Mouse (Mus musculus) lung, embryonic 16.5 days (tissue): ENCODE measurements at regions not wholly inside any gene's neighbourhood (a gene's known extent, or its start where the extent isn't known, plus 50 kb on each side); places are given as distances from the start of the nearest gene placed in this dataset.

ENCODE experiments used
- ATAC-seq: fragments of 200-750 bp; cut with Nextera tagmentation; 2 replicates; pipeline ENCODE4 v1.8.0; 2017; ENCODE audit warnings: low read depth, mild to moderate bottlenecking, moderate library complexity
- H3K27ac ChIP-seq: fragments of 300-500 bp; sonication (generic); 2 replicates; pipeline ENCODE4 v1.5.1; 2014; ENCODE audit warnings: mild to moderate bottlenecking, control low read depth, low read length
- H3K27me3 ChIP-seq: fragments of 300-500 bp; sonication (generic); 2 replicates; pipeline ENCODE4 v1.6.1; 2014; ENCODE audit warnings: low read depth, low read length, mixed read lengths; ENCODE audit not compliant: control insufficient read depth, insufficient read depth
- H3K36me3 ChIP-seq: fragments of 300-500 bp; sonication (generic); 2 replicates; pipeline ENCODE4 v1.6.1; 2014; ENCODE audit warnings: low read length; ENCODE audit not compliant: control insufficient read depth, insufficient read depth
- H3K4me1 ChIP-seq: fragments of 300-500 bp; sonication (generic); replicated peaks from 2 replicates; pipeline ENCODE4 v1.6.1; 2014; ENCODE audit warnings: low read length, mixed read lengths; ENCODE audit not compliant: control insufficient read depth, insufficient read depth
- H3K4me2 ChIP-seq: fragments of 300-500 bp; sonication (generic); 2 replicates; pipeline ENCODE4 v1.6.1; 2014; ENCODE audit warnings: low read depth, low read length, control low read depth
- H3K4me3 ChIP-seq: fragments of 300-500 bp; sonication (generic); 2 replicates; pipeline ENCODE4 v1.5.1; 2014; ENCODE audit warnings: mild to moderate bottlenecking, low read length, control low read depth
- H3K9ac ChIP-seq: fragments of 300-500 bp; sonication (generic); 2 replicates; pipeline ENCODE4 v1.6.1; 2014; ENCODE audit warnings: low read length, control low read depth
- H3K9me3 ChIP-seq: fragments of 300-500 bp; sonication (generic); 2 replicates; pipeline ENCODE4 v1.6.1; 2016; ENCODE audit warnings: low read length; ENCODE audit not compliant: control insufficient read depth
- WGBS: fragments of 180-500 bp; shearing (Covaris S2); extraction: QIAGEN DNeasy Blood & Tissue Kit; methylation state at CpG from one replicate; pipeline ENCODE4 v1.1.7; 2014; 5-methylcytosine and 5-hydroxymethylcytosine counted together

DNA sequence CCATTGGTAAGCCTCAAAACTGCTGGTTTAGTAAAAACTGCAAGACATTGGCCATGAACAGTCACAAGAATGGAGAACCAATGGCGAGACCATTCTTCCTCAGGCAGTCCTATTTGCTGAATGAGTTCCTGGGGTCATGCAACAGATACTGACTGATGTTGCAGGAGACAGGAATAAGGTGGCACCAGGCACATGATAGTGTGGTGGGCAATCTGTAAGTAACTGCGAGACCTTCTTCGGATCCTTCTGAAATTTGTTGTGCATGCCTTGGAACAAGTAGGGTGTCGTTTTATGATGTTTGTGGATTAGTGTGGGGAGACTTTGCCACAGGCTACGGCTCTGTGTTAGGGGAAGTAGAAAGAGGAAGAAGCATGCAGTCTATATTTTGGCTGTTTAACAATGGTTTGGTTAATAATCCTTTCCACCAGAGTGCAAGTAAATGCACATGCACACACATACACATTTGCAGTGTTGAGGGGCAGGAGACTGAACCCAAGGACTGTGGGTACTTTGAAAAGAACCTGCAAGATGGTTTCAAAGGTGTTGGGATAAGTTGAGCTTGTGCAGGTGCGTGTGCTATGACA lies 194.9 kb downstream of the Mex3b start:
- WGBS = 88% methylated on average over 6 of the region's 6 CpGs
- H3K4me2 ChIP-seq = no peak overlapping the region
- no peaks in the 10 kb centered on the region for H3K27me3 ChIP-seq
- H3K4me1 ChIP-seq = no peaks in the 10 kb centered on the region
- ATAC-seq = no peak
- H3K27ac ChIP-seq = no peak overlapping the region
- H3K9ac ChIP-seq = no peak overlapping the region
- H3K4me3 ChIP-seq = no peak overlapping the region
- H3K9me3 ChIP-seq = no peaks in the 10 kb centered on the region
- no peaks in the 10 kb centered on the region for H3K36me3 ChIP-seq

- no peak overlapping the region for H3K9ac ChIP-seq
- no peak overlapping the region for H3K27ac ChIP-seq
- H3K9me3 ChIP-seq = no peaks in the 10 kb centered on the region
- H3K27me3 ChIP-seq = no peaks in the 10 kb centered on the region
- WGBS = 78% methylated on average over 3 of the region's 3 CpGs
- no peak overlapping the region for H3K4me2 ChIP-seq
- no peaks in the 10 kb centered on the region for H3K4me1 ChIP-seq
- no peak overlapping the region for H3K4me3 ChIP-seq
- no peaks in the 10 kb centered on the region for H3K36me3 ChIP-seq
- ATAC-seq = no peak
These were observed 196.4 kb downstream of the Mex3b start for GRCm38 (mm10) chr7:83063559-83063958.

- Histone ChIP-seq H3K4me2 (no peak overlapping the region), H3K36me3 (no peaks in the 10 kb centered on the region), H3K27ac (no peak overlapping the region), H3K9ac (no peak overlapping the region), H3K27me3 (no peaks in the 10 kb centered on the region), H3K4me1 (no peaks in the 10 kb centered on the region), H3K4me3 (no peak overlapping the region), H3K9me3 (no peaks in the 10 kb centered on the region)
- no peak for ATAC-seq
- 78% methylated on average over 3 of the region's 3 CpGs for WGBS
These were observed 198.2 kb downstream of the Mex3b start for GRCm38 (mm10) chr7:83065341-83065740.

GRCm38 (mm10) chr7:83074399-83074970 lies 207.4 kb downstream of the Mex3b start:
- WGBS = 52% methylated on average over 15 of the region's 15 CpGs
- H3K9ac ChIP-seq = no peak overlapping the region
- H3K27ac ChIP-seq = no peak overlapping the region
- no peaks in the 10 kb centered on the region for H3K36me3 ChIP-seq
- ATAC-seq = no peak
- peaks cover 10% of the 10 kb centered on the region for H3K4me1 ChIP-seq
- peak overlapping the region; percentile 7; the same call in 1 of the 2 replicates for H3K4me2 ChIP-seq
- no peaks in the 10 kb centered on the region for H3K27me3 ChIP-seq
- H3K4me3 ChIP-seq = no peak overlapping the region
- H3K9me3 ChIP-seq = no peaks in the 10 kb centered on the region

GRCm38 (mm10) chr7:83075159-83075952 lies 208.2 kb downstream of the Mex3b start:
- Histone ChIP-seq H3K9me3 (no peaks in the 10 kb centered on the region), H3K4me1 (peaks cover 10% of the 10 kb centered on the region), H3K4me2 (0 out of 2 replicates have a peak overlapping the region, but pooled peaks have one; percentile 7), H3K9ac (no peak overlapping the region), H3K27me3 (no peaks in the 10 kb centered on the region), H3K4me3 (no peak overlapping the region), H3K36me3 (no peaks in the 10 kb centered on the region), H3K27ac (no peak overlapping the region)
- WGBS = 58% methylated on average over 4 of the region's 4 CpGs
- ATAC-seq = 0 out of 2 replicates have a peak, but pooled peaks have one; percentile 59

DNA sequence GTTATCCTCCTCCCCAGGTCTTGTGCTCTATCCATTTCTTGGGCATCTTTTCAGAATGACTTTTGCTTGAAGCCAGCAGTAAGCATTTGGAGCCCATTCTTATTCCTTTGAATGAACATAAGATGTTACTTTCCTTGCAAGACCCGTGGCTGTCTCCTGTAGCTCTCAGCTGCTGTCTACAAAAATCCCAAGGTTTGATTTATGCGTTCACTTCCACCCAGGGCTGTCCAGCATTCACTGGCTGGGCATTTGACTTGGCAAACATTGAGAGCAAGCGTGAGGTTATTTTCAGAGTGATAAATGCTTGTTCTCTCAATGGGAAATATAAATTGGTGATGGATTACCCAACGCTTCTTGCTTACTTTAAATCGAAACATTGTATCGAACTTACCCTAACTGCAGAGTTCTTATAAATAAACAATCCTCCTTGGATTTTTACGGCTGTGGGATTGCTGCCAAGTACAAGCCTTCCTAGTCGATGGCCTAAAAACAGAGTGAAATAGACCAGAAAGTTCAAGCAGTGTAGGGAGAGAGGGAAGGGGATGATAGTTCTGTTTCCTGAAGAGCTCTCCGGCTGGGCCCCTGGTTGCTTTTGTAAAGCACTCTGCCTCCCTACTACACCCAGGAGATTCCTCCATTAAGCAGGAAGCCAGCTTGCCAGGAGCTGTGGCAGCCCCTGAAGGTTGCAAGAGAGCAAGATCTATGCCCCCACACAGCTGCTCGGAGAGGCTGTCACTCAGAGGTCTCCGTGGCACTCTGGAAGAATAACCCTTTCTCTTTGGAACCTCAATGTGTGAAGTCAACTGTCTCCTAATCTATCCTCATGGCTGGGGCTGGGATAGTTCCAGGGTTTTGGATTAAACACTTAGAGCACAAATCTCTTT lies 210.1 kb downstream of the Mex3b start:
- peak overlapping the region; percentile 16; the same call in 1 of the 2 replicates for H3K27ac ChIP-seq
- no peak overlapping the region for H3K4me3 ChIP-seq
- H3K4me2 ChIP-seq = peak overlapping the region; percentile 34
- no peak overlapping the region for H3K9ac ChIP-seq
- no peaks in the 10 kb centered on the region for H3K36me3 ChIP-seq
- no peaks in the 10 kb centered on the region for H3K9me3 ChIP-seq
- peak; percentile 49; the same call in 1 of the 2 replicates for ATAC-seq
- H3K27me3 ChIP-seq = no peaks in the 10 kb centered on the region
- 16% methylated on average over 11 of the region's 11 CpGs for WGBS
- H3K4me1 ChIP-seq = peaks cover 10% of the 10 kb centered on the region

GRCm38 (mm10) chr7:83077919-83078265 lies 210.8 kb downstream of the Mex3b start:
- no peak for ATAC-seq
- Histone ChIP-seq H3K27me3 (no peaks in the 10 kb centered on the region), H3K9ac (no peak overlapping the region), H3K9me3 (no peaks in the 10 kb centered on the region), H3K27ac (no peak overlapping the region), H3K4me3 (no peak overlapping the region), H3K4me1 (peaks cover 10% of the 10 kb centered on the region), H3K36me3 (no peaks in the 10 kb centered on the region), H3K4me2 (no peak overlapping the region)
- WGBS = 25% methylated on average over 4 of the region's 4 CpGs

DNA sequence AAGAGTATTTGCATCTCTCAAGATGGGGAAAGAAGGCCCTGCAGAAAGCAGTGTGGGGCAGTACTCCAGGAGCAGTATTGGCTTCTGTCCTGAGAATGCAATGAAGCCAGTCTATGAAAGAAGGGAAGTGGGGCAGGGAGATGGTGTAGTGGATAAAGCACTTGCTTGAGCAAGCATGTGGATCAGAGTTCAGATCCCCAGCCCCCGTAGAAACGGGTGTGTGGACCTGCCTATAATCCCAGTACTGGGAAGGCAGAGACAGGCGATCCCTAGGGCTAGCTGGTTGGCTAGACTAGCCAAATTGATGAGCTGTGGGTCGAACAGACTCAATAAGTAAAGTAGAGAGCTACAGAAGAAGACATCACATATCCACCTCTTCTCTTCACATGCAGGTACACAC lies 211.6 kb downstream of the Mex3b start:
- no peaks in the 10 kb centered on the region for H3K9me3 ChIP-seq
- H3K4me3 ChIP-seq = no peak overlapping the region
- no peak overlapping the region for H3K9ac ChIP-seq
- no peaks in the 10 kb centered on the region for H3K27me3 ChIP-seq
- no peak for ATAC-seq
- 88% methylated on average over 4 of the region's 4 CpGs for WGBS
- no peak overlapping the region for H3K27ac ChIP-seq
- H3K36me3 ChIP-seq = no peaks in the 10 kb centered on the region
- H3K4me1 ChIP-seq = peaks cover 10% of the 10 kb centered on the region
- H3K4me2 ChIP-seq = no peak overlapping the region

DNA sequence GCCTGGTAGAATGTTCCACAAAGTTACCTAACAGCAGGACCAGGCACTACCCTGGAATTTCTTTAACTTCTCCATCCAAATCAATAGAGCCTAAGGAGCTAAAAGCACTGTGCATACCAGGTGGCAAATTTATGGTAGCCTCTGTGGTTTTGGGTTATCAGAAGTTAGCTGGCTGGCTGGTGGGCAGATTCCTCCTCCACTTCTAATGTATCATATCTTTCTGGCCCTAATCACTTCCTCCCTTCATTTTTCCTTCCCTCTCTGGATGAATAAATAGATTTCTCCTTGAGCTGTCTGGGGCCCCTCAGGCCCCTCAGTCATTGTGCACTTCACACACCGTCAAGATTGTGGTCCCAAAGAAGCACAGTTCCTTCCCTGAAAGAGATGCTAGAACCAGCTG lies 212.7 kb downstream of the Mex3b start:
- no peak for ATAC-seq
- no peaks in the 10 kb centered on the region for H3K9me3 ChIP-seq
- no peak overlapping the region for H3K27ac ChIP-seq
- no peak overlapping the region for H3K4me2 ChIP-seq
- WGBS = 50% methylated on average over 1 of the region's 1 CpGs
- H3K27me3 ChIP-seq = no peaks in the 10 kb centered on the region
- peaks cover 10% of the 10 kb centered on the region for H3K4me1 ChIP-seq
- H3K9ac ChIP-seq = no peak overlapping the region
- H3K4me3 ChIP-seq = no peak overlapping the region
- H3K36me3 ChIP-seq = no peaks in the 10 kb centered on the region
